Mouse (Mus musculus): ENCODE measurements around the gene Gm20388.

- TF ChIP-seq EP300 (IDR thresholded peaks at IDR 0.05; ENCODE audit: low read depth), result no peak
- no peak for TF ChIP-seq CTCF (IDR thresholded peaks at IDR 0.05; ENCODE audit: low read depth)
These were observed 1651.2 kb downstream of the Gm20388 start for GRCm38 (mm10) chr8:121561636-121562345.
